Mouse (Mus musculus) cortical plate, adult 2 months (tissue): Measurements from ENCODE around the gene Dtnbp1.

ENCODE experiments used
- CTCF ChIP-seq: fragments of 200-500 bp; IDR thresholded peaks from 2 replicates; pipeline ENCODE4 v1.5.1; 2011; ENCODE audit warnings: mild to moderate bottlenecking, control low read depth, low read length; ENCODE audit not compliant: insufficient read depth; ENCODE audit errors: extremely low read depth
- POLR2A ChIP-seq: fragments of 200-500 bp; IDR thresholded peaks from 2 replicates; pipeline ENCODE4 v1.6.1; 2011; ENCODE audit warnings: mild to moderate bottlenecking, low read length, control low read depth; ENCODE audit not compliant: insufficient read depth; ENCODE audit errors: extremely low read depth

DNA sequence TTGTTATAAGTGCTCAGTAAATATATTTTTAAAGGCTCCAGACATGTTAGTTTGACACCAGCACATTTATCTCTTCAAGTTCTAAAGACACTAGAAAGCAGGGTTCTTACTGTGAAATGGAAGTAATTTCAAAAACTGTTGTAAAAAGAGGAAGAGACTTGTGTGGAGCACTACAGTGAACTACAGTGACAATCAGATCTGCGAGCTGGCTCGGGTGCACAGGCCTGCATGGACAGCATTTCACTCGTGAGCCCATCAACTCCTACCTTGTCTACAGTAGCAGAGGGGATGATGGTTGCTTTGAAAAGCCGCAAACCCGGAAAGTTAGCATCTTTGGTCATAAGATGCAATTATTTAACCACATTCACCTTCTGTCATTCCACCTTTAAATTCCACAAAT, 5.6 kb downstream of the Dtnbp1 start:
- TF ChIP-seq CTCF (no peak), POLR2A (no peak)
